Mouse (Mus musculus): ENCODE measurements around the gene Fdps. TPM values are rescaled to one million over a fixed set of nuclear protein-coding genes. Genes with fewer than 3 reads are reported as not detected.

Gene Fdps
- polyA plus RNA-seq, 1 experiment from 2014 or later, result 247 TPM

Other genes starting within 250 kb of the Fdps start
- gene Msto1, start 188.0 kb downstream of the Fdps start, polyA plus RNA-seq (2014; fragmentation: Nextera tagmentation; extraction: Ambion mirVana), result 40.5 and 43.5 TPM in 2 replicates
- gene Ash1l, start 151.3 kb downstream of the Fdps start, polyA plus RNA-seq (2014; fragmentation: Nextera tagmentation; extraction: Ambion mirVana), result 30.8 and 31.4 TPM in 2 replicates
- 137 and 149 TPM in 2 replicates for gene Dap3, start 150.8 kb downstream of the Fdps start, polyA plus RNA-seq (2014; fragmentation: Nextera tagmentation; extraction: Ambion mirVana)
- gene Rusc1, start 8.6 kb downstream of the Fdps start, polyA plus RNA-seq (2014; fragmentation: Nextera tagmentation; extraction: Ambion mirVana), result 19.2 and 19.5 TPM in 2 replicates
- not detected in 2 replicates for gene Gm43738, start 860 bp downstream of the Fdps start, polyA plus RNA-seq (2014; fragmentation: Nextera tagmentation; extraction: Ambion mirVana)
- gene Pklr, start 34.2 kb upstream of the Fdps start, polyA plus RNA-seq (2014; fragmentation: Nextera tagmentation; extraction: Ambion mirVana), result 2.8 and 3.3 TPM in 2 replicates
- 1.4 and 1.9 TPM in 2 replicates for gene Hcn3, start 58.2 kb upstream of the Fdps start, polyA plus RNA-seq (2014; fragmentation: Nextera tagmentation; extraction: Ambion mirVana)
- gene Clk2, start 62.8 kb upstream of the Fdps start, polyA plus RNA-seq (2014; fragmentation: Nextera tagmentation; extraction: Ambion mirVana), result 32.7 and 35.1 TPM in 2 replicates
- 92.9 and 95.1 TPM in 2 replicates for gene Scamp3, start 75.5 kb upstream of the Fdps start, polyA plus RNA-seq (2014; fragmentation: Nextera tagmentation; extraction: Ambion mirVana)
- 28.3 and 28.7 TPM in 2 replicates for gene Fam189b, start 81.2 kb upstream of the Fdps start, polyA plus RNA-seq (2014; fragmentation: Nextera tagmentation; extraction: Ambion mirVana)
- 37.0 and 37.4 TPM in 2 replicates for gene Gba, start 101.0 kb upstream of the Fdps start, polyA plus RNA-seq (2014; fragmentation: Nextera tagmentation; extraction: Ambion mirVana)
- gene Thbs3, start 113.2 kb upstream of the Fdps start, polyA plus RNA-seq (2014; fragmentation: Nextera tagmentation; extraction: Ambion mirVana), result 24.2 and 26.4 TPM in 2 replicates
- gene Mtx1, start 125.1 kb upstream of the Fdps start, polyA plus RNA-seq (2014; fragmentation: Nextera tagmentation; extraction: Ambion mirVana), result 182 and 196 TPM in 2 replicates
- gene Muc1, start 127.1 kb upstream of the Fdps start, polyA plus RNA-seq (2014; fragmentation: Nextera tagmentation; extraction: Ambion mirVana), result 56.3 and 58.2 TPM in 2 replicates
- gene Krtcap2, start 144.0 kb upstream of the Fdps start, polyA plus RNA-seq (2014; fragmentation: Nextera tagmentation; extraction: Ambion mirVana), result 297 and 314 TPM in 2 replicates
- 4.9 and 5.1 TPM in 2 replicates for gene Trim46, start 144.3 kb upstream of the Fdps start, polyA plus RNA-seq (2014; fragmentation: Nextera tagmentation; extraction: Ambion mirVana)
- gene Dpm3, start 157.4 kb upstream of the Fdps start, polyA plus RNA-seq (2014; fragmentation: Nextera tagmentation; extraction: Ambion mirVana), result 144 and 186 TPM in 2 replicates
- gene Slc50a1, start 168.6 kb upstream of the Fdps start, polyA plus RNA-seq (2014; fragmentation: Nextera tagmentation; extraction: Ambion mirVana), result 86.5 TPM in 2 replicates
- 39.3 and 45.0 TPM in 2 replicates for gene Efna1, start 179.2 kb upstream of the Fdps start, polyA plus RNA-seq (2014; fragmentation: Nextera tagmentation; extraction: Ambion mirVana)
- 10.9 and 11.6 TPM in 2 replicates for gene Efna3, start 221.0 kb upstream of the Fdps start, polyA plus RNA-seq (2014; fragmentation: Nextera tagmentation; extraction: Ambion mirVana)
- gene Efna4, start 236.1 kb upstream of the Fdps start, polyA plus RNA-seq (2014; fragmentation: Nextera tagmentation; extraction: Ambion mirVana), result 24.0 and 25.3 TPM in 2 replicates
- gene Adam15, start 248.0 kb upstream of the Fdps start, polyA plus RNA-seq (2014; fragmentation: Nextera tagmentation; extraction: Ambion mirVana), result 27.9 and 28.5 TPM in 2 replicates

All from stomach, embryonic 14.5 days (tissue).